Mouse (Mus musculus): Measurements from ENCODE around the gene Lnp1. TPM values are rescaled to one million over a fixed set of nuclear protein-coding genes. Genes with fewer than 3 reads are reported as not detected.

Lnp1 gene
- polyA plus RNA-seq, 1 experiment from 2014 or later, result not detected

- H3K4me2 ChIP-seq, result no peak overlapping the region
- 84% methylated on average over 6 of the region's 6 CpGs for WGBS (ENCODE audit: insufficient replicate concordance)
- H3K36me3 ChIP-seq, result no peaks in the 10 kb centered on the region
Observed at GRCm38 (mm10) chr16:56884811-56885210, 43.0 kb downstream of the Lnp1 start.

GRCm38 (mm10) chr16:56873410-56873809 lies 54.5 kb downstream of the Lnp1 start:
- Histone ChIP-seq H3K4me1 (no peaks in the 10 kb centered on the region), H3K9ac (no peak overlapping the region), H3K9me3 (replicated peaks) (no peaks in the 10 kb centered on the region), H3K27me3 (replicated peaks) (no peaks in the 10 kb centered on the region), H3K36me3 (no peaks in the 10 kb centered on the region), H3K4me2 (no peak overlapping the region), H3K27ac (no peak overlapping the region), H3K4me3 (no peak overlapping the region)
- WGBS (ENCODE audit: insufficient replicate concordance), result 30% methylated on average over 2 of the region's 2 CpGs
- ATAC-seq, result no peak

More at GRCm38 (mm10) chr16:56884811-56885210, 43.0 kb downstream of the Lnp1 start:
- H3K4me1 ChIP-seq, result 0 out of 2 replicates have a peak, but pooled peaks cover 6% of the 10 kb centered on the region
- H3K27me3 ChIP-seq (replicated peaks), result peaks cover 5% of the 10 kb centered on the region; the same call in 1 of the 2 replicates
- H3K27ac ChIP-seq, result no peak overlapping the region
- H3K9ac ChIP-seq, result no peak overlapping the region
- ATAC-seq, result no peak
- H3K4me3 ChIP-seq, result no peak overlapping the region
- H3K9me3 ChIP-seq (replicated peaks), result no peaks in the 10 kb centered on the region

GRCm38 (mm10) chr16:56870458-56870857 lies 57.4 kb downstream of the Lnp1 start:
- Histone ChIP-seq H3K27me3 (replicated peaks) (no peaks in the 10 kb centered on the region), H3K9me3 (replicated peaks) (no peaks in the 10 kb centered on the region), H3K4me2 (no peak overlapping the region), H3K36me3 (no peaks in the 10 kb centered on the region), H3K27ac (no peak overlapping the region), H3K4me3 (no peak overlapping the region), H3K4me1 (no peaks in the 10 kb centered on the region), H3K9ac (no peak overlapping the region)
- ATAC-seq, result no peak
- 60% methylated on average over 3 of the region's 3 CpGs for WGBS (ENCODE audit: insufficient replicate concordance)

- Histone ChIP-seq H3K4me2 (no peak overlapping the region), H3K4me1 (no peaks in the 10 kb centered on the region), H3K9ac (no peak overlapping the region), H3K9me3 (replicated peaks) (no peaks in the 10 kb centered on the region), H3K4me3 (no peak overlapping the region), H3K36me3 (no peaks in the 10 kb centered on the region), H3K27ac (no peak overlapping the region), H3K27me3 (replicated peaks) (no peaks in the 10 kb centered on the region)
- ATAC-seq, result no peak
- 56% methylated on average over 5 of the region's 5 CpGs for WGBS (ENCODE audit: insufficient replicate concordance)
Observed at GRCm38 (mm10) chr16:56868361-56868760, 59.5 kb downstream of the Lnp1 start.

- no peaks in the 10 kb centered on the region for H3K36me3 ChIP-seq
- no peaks in the 10 kb centered on the region for H3K4me1 ChIP-seq
- no peak overlapping the region for H3K27ac ChIP-seq
- no peak overlapping the region for H3K9ac ChIP-seq
- H3K27me3 ChIP-seq (replicated peaks), result no peaks in the 10 kb centered on the region
- ATAC-seq, result no peak
- 63% methylated on average over 4 of the region's 4 CpGs for WGBS (ENCODE audit: insufficient replicate concordance)
- no peak overlapping the region for H3K4me3 ChIP-seq
- no peaks in the 10 kb centered on the region for H3K9me3 ChIP-seq (replicated peaks)
- no peak overlapping the region for H3K4me2 ChIP-seq
Observed at GRCm38 (mm10) chr16:56867591-56867990, 60.3 kb downstream of the Lnp1 start.

Other genes with a start within 250 kb of the Lnp1 start
- gene Tfg, start 210.6 kb downstream of the Lnp1 start, polyA plus RNA-seq (2016; fragmentation: Nextera tagmentation; extraction: Ambion mirVana), result 94.7 and 95.9 TPM in 2 replicates
- gene Adgrg7, start 132.2 kb downstream of the Lnp1 start, polyA plus RNA-seq (2016; fragmentation: Nextera tagmentation; extraction: Ambion mirVana), result not detected in 2 replicates
- gene Tmem45a, start 41.9 kb downstream of the Lnp1 start, polyA plus RNA-seq (2016; fragmentation: Nextera tagmentation; extraction: Ambion mirVana), result 2.1 and 2.5 TPM in 2 replicates
- 0.08 TPM in 1 of 2 replicates, not detected in the other for gene Tmem45a2, start 143.3 kb upstream of the Lnp1 start, polyA plus RNA-seq (2016; fragmentation: Nextera tagmentation; extraction: Ambion mirVana)
- gene Tomm70a, start 193.6 kb upstream of the Lnp1 start, polyA plus RNA-seq (2016; fragmentation: Nextera tagmentation; extraction: Ambion mirVana), result 50.7 and 51.2 TPM in 2 replicates
- gene Nit2, start 239.3 kb upstream of the Lnp1 start, polyA plus RNA-seq (2016; fragmentation: Nextera tagmentation; extraction: Ambion mirVana), result 42.5 and 42.6 TPM in 2 replicates